Mouse (Mus musculus) megakaryocyte, adult 5-6 weeks (primary cell): ENCODE results near the gene Gm42421. TPM values are rescaled to one million over a fixed set of nuclear protein-coding genes. Genes with fewer than 3 reads are reported as not detected.
A peak's percentile ranks its signal among the peaks of the same experiment; 100 is the strongest.

Experiments
- ATAC-seq: 2 replicates; pipeline ENCODE4 v1.8.0; 2016; ENCODE audit warnings: mild to moderate bottlenecking, inconsistent platforms; ENCODE audit not compliant: poor library complexity, severe bottlenecking
- total RNA-seq, 2 experiments: library from RNA; stranded (forward) in 1 of 2; stranded (reverse) in 1 of 2; fragments of 153-499, 151-499 nt in 1 of 2; fragments of 221-1000, 200-1000 nt in 1 of 2; gene quantifications; 2 replicates each; pipeline versions ENCODE4 v1.2.3 to v1.2.4; 2015 to 2017

Gene Gm42421
- total RNA-seq (2015), result not detected in 2 replicates
- 0.84 TPM in 1 of 2 replicates, not detected in the other for total RNA-seq (2017)

DNA sequence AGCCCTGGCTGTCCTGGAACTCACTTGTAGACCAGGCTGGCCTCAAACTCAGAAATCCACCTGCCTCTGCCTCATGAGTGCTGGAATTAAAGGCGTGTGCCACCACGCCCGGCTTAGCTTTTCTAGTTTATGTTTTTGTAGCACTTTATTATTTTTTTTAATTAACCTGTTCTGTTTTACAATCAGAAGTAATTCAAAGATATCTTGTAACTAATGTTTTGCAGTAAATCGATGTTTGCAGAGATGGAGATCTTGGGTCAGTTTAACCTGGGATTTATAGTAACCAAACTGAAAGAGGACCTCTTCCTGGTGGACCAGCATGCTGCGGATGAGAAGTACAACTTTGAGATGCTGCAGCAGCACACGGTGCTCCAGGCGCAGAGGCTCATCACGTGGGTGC, at the start of gene Gm42421:
Gene Gm42421, plus strand, starts transcription at position 301 of the 400 bp plus-strand sequence.
- ATAC-seq, result no peak

- no peak for ATAC-seq
Observed at GRCm38 (mm10) chr5:143885274-143885673, 42.7 kb upstream of the Gm42421 start.

- no peak for ATAC-seq
Observed at GRCm38 (mm10) chr5:143890741-143891140, 37.2 kb upstream of the Gm42421 start.

- no peak for ATAC-seq
Observed at GRCm38 (mm10) chr5:143892255-143892886, 35.6 kb upstream of the Gm42421 start.

- ATAC-seq, result peak; percentile 80
Observed at GRCm38 (mm10) chr5:143893396-143893795, 34.6 kb upstream of the Gm42421 start.

GRCm38 (mm10) chr5:143897635-143898330, 30.2 kb upstream of the Gm42421 start, which contains the start of gene Ankrd61:
TSS of gene Ankrd61 (minus strand) at chr5:143897685.
- ATAC-seq, result no peak

DNA sequence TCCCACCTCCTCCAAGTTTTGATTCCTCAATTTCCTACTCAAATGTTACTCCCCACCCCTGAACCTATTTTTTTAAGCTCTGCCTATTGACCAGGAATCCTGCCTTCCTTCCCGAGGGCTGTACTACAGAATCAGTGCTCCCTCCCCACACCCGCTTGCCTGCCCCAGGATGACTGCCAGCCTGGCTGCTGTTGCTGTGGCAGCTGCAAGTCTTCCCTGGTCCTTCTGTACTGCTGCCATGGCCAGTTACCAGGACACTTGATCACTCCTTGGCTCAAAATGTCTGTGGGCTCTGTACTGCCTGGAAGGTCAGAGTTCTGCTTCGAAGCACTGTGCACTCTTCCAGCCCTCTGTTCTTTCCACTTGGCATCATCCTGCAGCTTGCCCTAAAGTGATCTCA, 25.9 kb upstream of the Gm42421 start:
- ATAC-seq, result no peak

DNA sequence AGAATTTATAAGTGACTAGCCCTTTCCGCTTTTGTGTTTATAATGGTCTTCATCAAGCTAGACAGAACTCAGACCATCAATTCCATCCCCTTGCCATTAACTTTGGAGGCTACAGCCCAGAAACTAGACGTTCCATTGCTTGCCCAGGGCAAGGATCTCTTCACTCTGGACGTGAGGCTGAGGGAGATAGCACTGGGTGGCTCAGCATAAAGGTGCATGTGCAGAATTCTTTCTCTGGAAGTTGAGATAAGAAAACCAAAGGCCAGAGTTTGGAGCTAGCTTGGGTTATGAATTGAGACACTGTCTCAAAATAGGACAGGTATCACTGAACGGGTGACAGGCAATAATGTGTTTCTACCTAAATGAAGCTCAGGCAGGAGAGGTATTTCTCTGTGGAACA, 24.2 kb upstream of the Gm42421 start:
- ATAC-seq, result no peak

- ATAC-seq, result no peak
Observed at GRCm38 (mm10) chr5:143906429-143906828, 21.5 kb upstream of the Gm42421 start.

GRCm38 (mm10) chr5:143908926-143909325, 19.0 kb upstream of the Gm42421 start:
- no peak for ATAC-seq

DNA sequence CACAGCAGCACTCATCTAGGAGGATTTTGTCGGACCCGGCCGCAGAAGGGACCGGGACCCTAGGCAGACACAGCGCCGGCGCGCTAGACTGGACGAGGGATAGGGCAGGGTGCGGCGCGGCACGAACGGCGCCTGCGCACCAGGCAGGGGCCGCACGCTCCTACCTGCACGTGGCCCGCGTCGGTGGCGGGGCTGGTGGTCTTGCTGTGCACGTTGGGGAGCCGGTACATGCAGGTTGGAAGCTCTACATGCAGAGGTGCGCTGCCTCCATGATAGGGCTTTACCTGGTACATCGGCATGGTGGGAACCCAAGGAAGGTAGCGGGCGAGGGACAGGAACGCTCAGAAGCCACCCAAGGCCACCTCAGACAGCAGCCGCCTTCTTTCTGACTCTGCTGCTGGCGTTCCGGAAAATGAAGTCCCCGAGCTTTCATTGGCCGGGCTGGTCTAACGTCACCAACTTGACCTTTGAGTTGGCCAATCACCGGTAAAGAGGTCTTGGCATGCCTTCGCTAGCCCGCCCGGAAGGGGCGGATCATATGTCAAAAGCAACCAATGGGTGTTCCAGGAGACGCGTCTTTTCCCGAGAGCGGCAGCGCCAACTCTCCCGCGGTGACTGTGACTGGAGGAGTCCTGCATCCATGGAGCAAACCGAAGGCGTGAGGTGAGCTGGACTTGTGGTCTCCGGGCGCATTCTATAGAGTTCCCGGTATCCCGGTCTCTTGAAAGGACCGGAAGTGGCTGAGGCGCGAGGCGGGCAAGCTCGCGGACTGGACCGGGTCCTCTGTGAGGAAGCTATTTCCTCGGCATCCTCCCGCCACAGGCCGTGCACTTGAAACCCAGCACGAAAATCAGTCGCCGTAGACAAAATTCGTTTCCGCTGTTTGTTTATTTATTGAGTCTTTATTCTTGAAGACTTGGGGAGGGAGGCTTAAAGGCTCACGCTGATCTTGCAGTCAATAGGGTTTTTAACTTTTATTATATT, 18.3 kb upstream of the Gm42421 start, which contains the start of the genes Aimp2 and Pms2:
Gene Aimp2, minus strand, starts transcription at position 431 of the 984 bp plus-strand sequence.
Gene Pms2, plus strand, starts transcription at position 548 of the 984 bp plus-strand sequence.
- ATAC-seq, result peak; percentile 97

DNA sequence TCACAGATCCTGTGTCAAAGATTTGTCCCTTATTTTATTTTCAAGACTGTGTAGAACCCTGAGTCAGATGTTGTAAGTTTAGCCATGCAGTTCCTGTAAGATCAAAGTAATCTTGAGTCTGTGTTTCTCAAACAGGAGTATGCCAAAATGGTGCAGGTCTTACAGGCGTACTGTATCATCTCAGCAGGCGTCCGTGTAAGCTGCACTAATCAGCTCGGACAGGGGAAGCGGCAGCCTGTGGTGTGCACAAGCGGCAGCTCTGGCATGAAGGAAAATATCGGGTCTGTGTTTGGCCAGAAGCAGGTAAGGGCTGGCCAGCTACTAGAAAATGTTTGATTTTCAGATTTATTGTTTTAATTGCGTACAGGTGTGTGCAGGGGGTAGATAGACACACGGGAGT, 11.8 kb upstream of the Gm42421 start:
- ATAC-seq, result no peak

- peak; percentile 73 for ATAC-seq
Observed at GRCm38 (mm10) chr5:143917418-143917817, 10.6 kb upstream of the Gm42421 start.

GRCm38 (mm10) chr5:143918120-143918519, 9.9 kb upstream of the Gm42421 start:
- ATAC-seq, result no peak

DNA sequence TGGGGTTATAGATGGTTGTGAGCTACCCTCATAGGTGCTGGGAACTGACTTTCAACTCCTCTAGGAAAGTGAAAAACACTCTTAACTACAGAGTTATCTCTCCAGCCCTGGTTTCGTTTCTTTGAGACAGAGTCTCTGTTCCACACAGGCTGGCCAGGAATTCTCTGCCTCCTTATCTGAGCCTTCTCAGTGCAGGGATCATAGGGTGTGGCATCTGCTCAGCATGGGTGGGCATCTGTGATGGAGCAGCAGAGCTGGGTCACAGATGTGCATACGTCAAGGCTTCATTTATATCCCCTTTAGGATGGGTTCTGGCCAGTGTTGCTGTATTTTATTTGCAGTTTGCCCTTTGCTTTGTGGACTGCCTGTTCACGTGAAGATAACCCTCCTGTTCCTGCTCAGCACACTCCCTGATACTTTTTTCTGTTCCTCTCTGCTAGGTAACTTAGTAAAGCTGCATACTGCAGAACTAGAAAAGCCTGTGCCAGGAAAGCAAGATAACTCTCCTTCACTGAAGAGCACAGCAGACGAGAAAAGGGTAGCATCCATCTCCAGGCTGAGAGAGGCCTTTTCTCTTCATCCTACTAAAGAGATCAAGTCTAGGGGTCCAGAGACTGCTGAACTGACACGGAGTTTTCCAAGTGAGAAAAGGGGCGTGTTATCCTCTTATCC, 3.1 kb upstream of the Gm42421 start:
- ATAC-seq, result no peak

- ATAC-seq, result no peak
Observed at GRCm38 (mm10) chr5:143929291-143929690, 1.3 kb downstream of the Gm42421 start.

DNA sequence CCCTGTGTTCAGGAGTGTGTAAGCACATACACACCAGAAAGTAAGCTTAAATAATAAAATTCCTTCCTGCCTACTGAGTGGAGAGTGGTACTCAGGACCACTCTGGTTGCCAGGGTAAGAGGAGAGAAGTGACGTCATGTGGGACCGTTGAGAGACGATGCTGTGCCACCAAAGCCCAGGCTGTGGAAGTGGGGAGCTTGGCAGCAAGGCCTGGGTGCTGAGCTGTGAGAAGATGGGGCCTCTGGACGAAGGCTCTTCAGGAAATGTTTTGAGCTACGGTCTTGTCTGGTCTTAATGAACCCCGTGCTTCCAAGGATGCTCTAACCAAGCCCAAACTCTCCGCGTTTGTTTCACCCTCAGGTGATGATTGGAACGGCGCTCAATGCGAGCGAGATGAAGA, 2.7 kb downstream of the Gm42421 start:
- ATAC-seq, result no peak

GRCm38 (mm10) chr5:143931863-143932580, 4.0 kb downstream of the Gm42421 start:
- no peak for ATAC-seq

DNA sequence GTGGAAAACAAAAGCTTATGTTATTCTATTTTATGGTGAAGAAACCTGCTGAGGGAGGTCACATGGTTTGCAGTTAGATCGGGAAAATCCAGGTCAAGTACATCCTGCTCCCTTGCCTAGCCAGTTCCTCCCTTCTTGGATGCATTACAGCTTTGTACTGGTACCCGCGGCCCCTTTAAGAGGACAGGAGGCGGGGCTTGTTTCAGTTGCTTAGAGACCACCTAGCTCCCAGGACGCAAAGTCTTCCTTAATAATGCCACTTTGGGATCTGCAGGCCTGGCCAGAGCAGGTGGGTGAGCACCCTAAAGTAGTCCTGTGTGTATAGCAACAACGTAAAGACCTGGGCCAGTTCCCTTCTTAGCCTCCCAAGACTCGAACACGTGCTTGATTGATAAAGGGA, 4.9 kb downstream of the Gm42421 start, which contains the start of gene Rsph10b:
Gene Rsph10b, plus strand, starts transcription at position 205 of the 400 bp plus-strand sequence.
- no peak for ATAC-seq

DNA sequence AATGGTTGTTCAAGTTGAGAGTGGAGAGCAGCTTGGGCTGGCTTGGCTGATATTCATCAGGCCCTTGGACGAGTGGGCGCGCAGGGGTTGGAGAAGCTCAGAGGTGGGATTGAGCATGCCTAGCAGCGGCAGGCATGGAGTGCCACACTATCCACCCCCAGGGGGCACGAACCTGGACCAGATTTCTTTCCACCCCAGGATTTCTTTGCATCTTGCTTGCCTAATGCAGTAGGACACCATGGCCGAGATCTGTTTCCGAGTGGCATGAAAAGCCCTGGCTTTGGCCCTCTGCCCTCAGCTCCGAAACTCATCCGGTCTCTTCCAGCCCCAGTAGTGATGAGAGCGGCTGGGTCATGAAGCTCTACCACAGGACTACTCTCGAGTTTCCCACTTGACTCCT, 5.4 kb downstream of the Gm42421 start:
- no peak for ATAC-seq
